Mouse (Mus musculus) neural tube, embryonic 13.5 days (tissue): ENCODE data around the gene Fam198b. TPM values are rescaled to one million over a fixed set of nuclear protein-coding genes. Genes with fewer than 3 reads are reported as not detected.

Experiments used
- polyA plus RNA-seq: library from polyadenylated mRNA; unstranded; fragments of >200 nt; fragmentation: Nextera tagmentation; extraction: Ambion mirVana; gene quantifications from 2 replicates; pipeline ENCODE4 v1.2.1, GENCODE M21; 2015

Gene Fam198b
- polyA plus RNA-seq, 1 experiment from 2014 or later = 7.8 TPM

Other genes starting within 250 kb of the Fam198b start
- gene Rxfp1, start 146.7 kb upstream of the Fam198b start, polyA plus RNA-seq = not detected in 2 replicates
- gene Tmem144, start 31.8 kb upstream of the Fam198b start, polyA plus RNA-seq = 1.2 and 1.6 TPM in 2 replicates